Mouse (Mus musculus): Measurements from ENCODE around the gene Fam193a.

DNA sequence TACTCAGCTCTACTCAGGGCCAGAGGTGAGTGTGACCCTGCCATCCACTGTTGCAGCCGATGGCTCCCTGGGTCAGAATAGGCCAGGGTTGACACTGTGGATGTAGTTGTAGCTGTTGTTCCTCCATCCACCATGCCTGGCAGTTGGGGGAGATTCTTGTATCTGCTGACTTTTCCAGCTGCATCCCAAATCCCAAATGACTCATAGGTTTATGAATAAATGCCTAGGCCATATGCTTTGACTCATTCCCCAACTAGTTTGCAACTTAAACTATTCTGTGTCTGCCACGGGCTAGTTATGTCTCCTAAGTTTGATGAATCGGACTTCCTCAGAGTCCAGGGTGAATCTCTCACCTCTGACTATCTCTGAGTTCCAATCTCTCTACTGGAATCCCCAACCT is 9.5 kb upstream of the Fam193a start:
- TF ChIP-seq USF2 (IDR thresholded peaks at IDR 0.05; ENCODE audit: borderline replicate concordance in 1 of 2, insufficient read depth in 1 of 2, low read depth in 1 of 2, low read length in 2 of 2) (no peak), CTCF (IDR thresholded peaks at IDR 0.05 in 2 of 3, conservative IDR thresholded peaks at IDR 0.05 in 1 of 3; ENCODE audit: control insufficient read depth in 1 of 3, insufficient read depth in 1 of 3, low read depth in 2 of 3, low read length in 3 of 3, poor library complexity in 1 of 3, severe bottlenecking in 1 of 3) (no peak), NELFE (IDR thresholded peaks at IDR 0.05; ENCODE audit: low read depth, low read length) (no peak), TBP (IDR thresholded peaks at IDR 0.05; ENCODE audit: low read depth, low read length) (no peak), BHLHE40 (IDR thresholded peaks at IDR 0.05; ENCODE audit: borderline replicate concordance, low read depth, low read length) (no peak), ETS1 (IDR thresholded peaks at IDR 0.05; ENCODE audit: low read depth, low read length) (no peak), ZNF384 (IDR thresholded peaks at IDR 0.05; ENCODE audit: low read depth, low read length) (no peak), MXI1 (IDR thresholded peaks at IDR 0.05; ENCODE audit: low read depth, low read length) (no peak), POLR2AphosphoS5 (IDR thresholded peaks at IDR 0.05; ENCODE audit: borderline replicate concordance, low read depth, low read length) (no peak), CHD2 (IDR thresholded peaks at IDR 0.05; ENCODE audit: low read length) (no peak), SMC3 (IDR thresholded peaks at IDR 0.05; ENCODE audit: low read depth, low read length) (no peak)

Measured in MEL (cell line).